In the genomic region with DNA sequence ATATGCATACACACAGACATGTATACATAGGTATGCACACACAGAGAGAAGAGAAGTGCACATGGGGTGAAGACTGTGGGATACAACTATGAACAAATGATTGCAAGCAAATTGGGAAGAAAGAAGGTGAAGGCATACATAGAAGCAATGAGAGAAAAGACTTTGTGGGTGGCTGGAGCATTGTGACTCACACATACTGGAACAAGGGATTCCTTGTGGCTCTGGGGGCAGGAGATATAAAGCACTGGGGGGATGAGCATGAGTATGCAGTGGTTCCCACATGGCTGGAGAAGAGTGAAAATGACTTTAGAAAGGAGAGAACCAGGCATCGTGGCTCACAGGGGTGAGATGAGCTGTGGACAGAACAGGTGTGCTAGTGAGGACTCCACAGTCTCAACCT, we compare ENCODE assay signal across 18 mouse cellular contexts.
A peak's percentile ranks its signal among the peaks of the same experiment; 100 is the strongest.
DNase-seq lines count a peak whose midpoint lies in the region; ATAC-seq lines count a peak whose summit lies in the region.
"Had no signal": no experiment of that assay in that cellular context is flagged by ENCODE, and none has a peak within 500 bp of the region (broad histone marks: within the 10 kb centered on the region; RNA-seq: fewer than 3 reads in every experiment).

No protein-coding gene starts in this region.

- ATAC-seq in frontal cortex, adult (ENCODE audit: low TSS enrichment): peak; percentile 82
- ATAC-seq: forebrain, embryonic 15.5 days had no signal

- no peak for DNase-seq in frontal cortex, postnatal 14 days (ENCODE audit: low spot score in 2 of 2)
- DNase-seq in right cerebral cortex, adult 18-20 months: peak; percentile 14
- no peak for DNase-seq in right cerebral cortex, postnatal 25 days
- peak; percentile 64 for DNase-seq in brain, adult 2 months (ENCODE audit: low read depth, low spot score)
- DNase-seq in layer of hippocampus, adult 11-12 months (ENCODE audit: low spot score): no peak
- DNase-seq: adrenal gland, adult 2 months; adrenal gland, postnatal 14 days; B cell, adult 2 months; cerebellum, adult 11-12 months; cerebellum, adult 8-10 months; cerebellum, postnatal 10 days; cerebellum, postnatal 36 days; embryo, embryonic 11 days; gastrocnemius, adult 2 months; gastrocnemius, postnatal 14 days; heart, adult 11 months had no signal

Comparison
In these comparisons a context has a peak if more than half of its experiments do, and no peak if none do; other contexts are left out.
1. DNase-seq: peak in right cerebral cortex, adult 18-20 months (single experiment) and brain, adult 2 months (single experiment); none in frontal cortex, postnatal 14 days (0 of 2), right cerebral cortex, postnatal 25 days (single experiment) and layer of hippocampus, adult 11-12 months (single experiment).